Mouse (Mus musculus) hindbrain, postnatal 0 days (tissue): ENCODE data around the gene Eipr1. TPM values are rescaled to one million over a fixed set of nuclear protein-coding genes. Genes with fewer than 3 reads are reported as not detected.
A peak's percentile ranks its signal among the peaks of the same experiment; 100 is the strongest.

Experiments used
- ATAC-seq: fragments of 200-750 bp; cut with Nextera tagmentation; 2 replicates; pipeline ENCODE4 v1.8.0; 2017; ENCODE audit warnings: mild to moderate bottlenecking, moderate TSS enrichment, moderate library complexity
- DNase-seq: peaks from one replicate; pipeline ENCODE4 v3.0.0-alpha.2; 2015; ENCODE audit warnings: low spot score
- H3K27ac ChIP-seq: fragments of 300-500 bp; sonication (generic); 2 replicates; pipeline ENCODE4 v1.5.1; 2014; ENCODE audit warnings: mild to moderate bottlenecking
- H3K27me3 ChIP-seq: fragments of 300-500 bp; sonication (generic); 2 replicates; pipeline ENCODE4 v1.6.1; 2014; ENCODE audit warnings: low read length, mixed read lengths; ENCODE audit not compliant: insufficient read depth
- H3K36me3 ChIP-seq: fragments of 300-500 bp; sonication (generic); 2 replicates; pipeline ENCODE4 v1.6.1; 2014; ENCODE audit warnings: low read length, mixed read lengths; ENCODE audit not compliant: insufficient read depth
- H3K4me1 ChIP-seq: fragments of 300-500 bp; sonication (generic); 2 replicates; pipeline ENCODE4 v1.6.1; 2014; ENCODE audit warnings: antibody characterized with exemption, low read length, mixed read lengths; ENCODE audit not compliant: insufficient read depth
- H3K4me2 ChIP-seq: fragments of 300-500 bp; sonication (generic); 2 replicates; pipeline ENCODE4 v1.6.1; 2014; ENCODE audit warnings: low read depth, mild to moderate bottlenecking, low read length, moderate library complexity, mixed read lengths
- H3K4me3 ChIP-seq: fragments of 300-500 bp; sonication (generic); 2 replicates; pipeline ENCODE4 v1.5.1; 2014; ENCODE audit warnings: low read length
- H3K9ac ChIP-seq: fragments of 300-500 bp; sonication (generic); replicated peaks from 2 replicates; pipeline ENCODE4 v1.6.1; 2014; ENCODE audit warnings: mild to moderate bottlenecking, low read length, moderate library complexity, mixed read lengths
- H3K9me3 ChIP-seq: fragments of 300-500 bp; sonication (generic); 2 replicates; pipeline ENCODE4 v1.6.1; 2016; ENCODE audit warnings: low read length, mixed read lengths
- CTCF ChIP-seq: IDR thresholded peaks from 2 replicates; pipeline ENCODE4 v1.5.1; 2016; ENCODE audit warnings: antibody characterized with exemption, control low read depth, low read depth
- WGBS: fragments of 180-500 bp; shearing (Covaris S2); extraction: QIAGEN DNeasy Blood & Tissue Kit; methylation state at CpG from one replicate; pipeline ENCODE4 v1.1.7; 2014; 5-methylcytosine and 5-hydroxymethylcytosine counted together
- polyA plus RNA-seq: library from polyadenylated mRNA; unstranded; fragments of >200 nt; fragmentation: Nextera tagmentation; extraction: Ambion mirVana; gene quantifications from 2 replicates; pipeline ENCODE4 v1.2.1, GENCODE M21; 2015
- total RNA-seq: library from RNA; depleted of rRNA; stranded (reverse); fragments of >200 nt; gene quantifications from 2 replicates; pipeline ENCODE4 v1.2.3, GENCODE M21; 2014

Gene Eipr1
- total and polyA plus RNA-seq, 2 experiments from 2014 or later: 58.4 to 78.0 TPM

- H3K36me3 ChIP-seq: no peaks in the 10 kb centered on the region
- WGBS: 54% methylated on average over 7 of the region's 7 CpGs
These were observed 79.6 kb downstream of the Eipr1 start for GRCm38 (mm10) chr12:28831066-28831733.

GRCm38 (mm10) chr12:28834266-28834665 lies 82.7 kb downstream of the Eipr1 start:
- Histone ChIP-seq H3K27ac (no peak overlapping the region), H3K9me3 (no peaks in the 10 kb centered on the region), H3K27me3 (no peaks in the 10 kb centered on the region), H3K36me3 (no peaks in the 10 kb centered on the region), H3K4me3 (no peak overlapping the region), H3K4me1 (no peaks in the 10 kb centered on the region), H3K4me2 (no peak overlapping the region), H3K9ac (no peak overlapping the region)
- no peak for DNase-seq
- no peak for TF ChIP-seq CTCF
- ATAC-seq: no peak
- WGBS: 80% methylated on average over 6 of the region's 6 CpGs

More at GRCm38 (mm10) chr12:28831066-28831733, 79.6 kb downstream of the Eipr1 start:
- no peak overlapping the region for H3K4me2 ChIP-seq
- H3K9ac ChIP-seq: no peak overlapping the region
- no peaks in the 10 kb centered on the region for H3K9me3 ChIP-seq
- TF ChIP-seq CTCF: peak; percentile 72
- ATAC-seq (peak; percentile 49; the same call in 1 of the 2 replicates), DNase-seq (peak; percentile 64)
- H3K4me3 ChIP-seq: no peak overlapping the region
- H3K4me1 ChIP-seq: no peaks in the 10 kb centered on the region
- no peaks in the 10 kb centered on the region for H3K27me3 ChIP-seq
- H3K27ac ChIP-seq: no peak overlapping the region

GRCm38 (mm10) chr12:28835683-28836082 lies 84.1 kb downstream of the Eipr1 start:
- Histone ChIP-seq H3K4me1 (no peaks in the 10 kb centered on the region), H3K27me3 (no peaks in the 10 kb centered on the region), H3K4me2 (no peak overlapping the region), H3K36me3 (no peaks in the 10 kb centered on the region), H3K9me3 (no peaks in the 10 kb centered on the region), H3K27ac (no peak overlapping the region), H3K4me3 (no peak overlapping the region), H3K9ac (no peak overlapping the region)
- ATAC-seq (no peak), DNase-seq (no peak)
- no peak for TF ChIP-seq CTCF
- WGBS: 89% methylated on average over 3 of the region's 3 CpGs

GRCm38 (mm10) chr12:28838268-28838667 lies 86.7 kb downstream of the Eipr1 start:
- no peaks in the 10 kb centered on the region for H3K4me1 ChIP-seq
- TF ChIP-seq CTCF: peak; percentile 29; the same call in 1 of the 2 replicates
- no peaks in the 10 kb centered on the region for H3K27me3 ChIP-seq
- peak overlapping the region; percentile 26; the same call in 1 of the 2 replicates for H3K27ac ChIP-seq
- ATAC-seq (no peak; the same call in 1 of the 2 replicates), DNase-seq (peak; percentile 40)
- no peaks in the 10 kb centered on the region for H3K36me3 ChIP-seq
- H3K9ac ChIP-seq: no peak overlapping the region
- no peak overlapping the region for H3K4me2 ChIP-seq
- no peak overlapping the region for H3K4me3 ChIP-seq
- WGBS: 81% methylated on average over 4 of the region's 4 CpGs
- no peaks in the 10 kb centered on the region for H3K9me3 ChIP-seq

GRCm38 (mm10) chr12:28838971-28839370 lies 87.4 kb downstream of the Eipr1 start:
- H3K4me3 ChIP-seq: no peak overlapping the region
- ATAC-seq: no peak
- WGBS: 69% methylated on average over 7 of the region's 7 CpGs
- no peak overlapping the region for H3K4me2 ChIP-seq
- no peak overlapping the region for H3K9ac ChIP-seq
- no peak for DNase-seq
- H3K27ac ChIP-seq: no peak overlapping the region
- no peaks in the 10 kb centered on the region for H3K9me3 ChIP-seq
- H3K36me3 ChIP-seq: no peaks in the 10 kb centered on the region
- TF ChIP-seq CTCF: no peak
- H3K4me1 ChIP-seq: no peaks in the 10 kb centered on the region
- no peaks in the 10 kb centered on the region for H3K27me3 ChIP-seq

GRCm38 (mm10) chr12:28841179-28841698 lies 89.6 kb downstream of the Eipr1 start:
- no peaks in the 10 kb centered on the region for H3K36me3 ChIP-seq
- no peak for ATAC-seq
- H3K4me2 ChIP-seq: no peak overlapping the region
- H3K4me3 ChIP-seq: no peak overlapping the region
- no peak overlapping the region for H3K9ac ChIP-seq
- DNase-seq: no peak
- H3K27ac ChIP-seq: no peak overlapping the region
- H3K4me1 ChIP-seq: no peaks in the 10 kb centered on the region
- H3K9me3 ChIP-seq: no peaks in the 10 kb centered on the region
- WGBS: 70% methylated on average over 5 of the region's 5 CpGs
- no peaks in the 10 kb centered on the region for H3K27me3 ChIP-seq
- TF ChIP-seq CTCF: no peak

GRCm38 (mm10) chr12:28845811-28846210 lies 94.2 kb downstream of the Eipr1 start:
- Histone ChIP-seq H3K9me3 (no peaks in the 10 kb centered on the region), H3K27me3 (no peaks in the 10 kb centered on the region), H3K36me3 (no peaks in the 10 kb centered on the region), H3K4me3 (no peak overlapping the region), H3K9ac (no peak overlapping the region), H3K4me2 (no peak overlapping the region), H3K27ac (no peak overlapping the region), H3K4me1 (peaks cover 3% of the 10 kb centered on the region; the same call in 1 of the 2 replicates)
- 91% methylated on average over 8 of the region's 8 CpGs for WGBS
- ATAC-seq (no peak), DNase-seq (no peak)
- no peak for TF ChIP-seq CTCF
